Mouse (Mus musculus) C2C12 (cell line): ENCODE measurements around the gene Snx8.

Experiments used
- CTCF ChIP-seq: IDR thresholded peaks from one replicate; pipeline ENCODE4 v1.5.1; 2011; ENCODE audit not compliant: control insufficient read depth, insufficient read depth, insufficient read length
- MAX ChIP-seq: IDR thresholded peaks from one replicate; pipeline ENCODE4 v1.6.1; 2011; ENCODE audit warnings: mild to moderate bottlenecking, control low read depth
- MYOD1 ChIP-seq: IDR thresholded peaks from one replicate; pipeline ENCODE4 v1.6.1; 2011; ENCODE audit warnings: low read depth; ENCODE audit not compliant: control insufficient read depth, insufficient read length

- no peak for TF ChIP-seq CTCF
- no peak for TF ChIP-seq MAX
- no peak for TF ChIP-seq MYOD1
Observed at GRCm38 (mm10) chr5:140387816-140388510, 1.1 kb downstream of the Snx8 start.
